Mouse (Mus musculus) liver, embryonic 16.5 days (tissue): ENCODE measurements at regions not wholly inside any gene's neighbourhood (a gene's known extent, or its start where the extent isn't known, plus 50 kb on each side); places are given as distances from the start of the nearest gene placed in this dataset.

Experiments used
- ATAC-seq: fragments of 200-750 bp; cut with Nextera tagmentation; 2 replicates; pipeline ENCODE4 v1.8.0; 2017; ENCODE audit warnings: low read depth, mild to moderate bottlenecking, moderate number of reproducible peaks, moderate library complexity
- H3K27ac ChIP-seq: fragments of 300-500 bp; sonication (generic); 2 replicates; pipeline ENCODE4 v1.5.1; 2014; ENCODE audit warnings: mild to moderate bottlenecking, low read length
- H3K27me3 ChIP-seq: fragments of 300-500 bp; sonication (generic); 2 replicates; pipeline ENCODE4 v1.6.1; 2014; ENCODE audit warnings: low read depth, low read length, mixed read lengths; ENCODE audit not compliant: control insufficient read depth, insufficient read depth
- H3K36me3 ChIP-seq: fragments of 300-500 bp; sonication (generic); 2 replicates; pipeline ENCODE4 v1.6.1; 2014; ENCODE audit warnings: mild to moderate bottlenecking; ENCODE audit not compliant: control insufficient read depth, insufficient read depth
- H3K4me1 ChIP-seq: fragments of 300-500 bp; sonication (generic); 2 replicates; pipeline ENCODE4 v1.6.1; 2014; ENCODE audit warnings: low read depth, low read length, mixed read lengths; ENCODE audit not compliant: control insufficient read depth
- H3K4me2 ChIP-seq: fragments of 300-500 bp; sonication (generic); 2 replicates; pipeline ENCODE4 v1.6.1; 2014; ENCODE audit warnings: low read depth, low read length, mixed read lengths
- H3K4me3 ChIP-seq: fragments of 300-500 bp; sonication (generic); 2 replicates; pipeline ENCODE4 v1.5.1; 2014; ENCODE audit warnings: low read depth, mild to moderate bottlenecking, low read length
- H3K9ac ChIP-seq: fragments of 300-500 bp; sonication (generic); 2 replicates; pipeline ENCODE4 v1.6.1; 2014; ENCODE audit warnings: low read depth, low read length
- H3K9me3 ChIP-seq: fragments of 300-500 bp; sonication (generic); replicated peaks from 2 replicates; pipeline ENCODE4 v1.6.1; 2016; ENCODE audit warnings: low read length; ENCODE audit not compliant: control insufficient read depth
- WGBS: fragments of 180-500 bp; shearing (Covaris S2); extraction: QIAGEN DNeasy Blood & Tissue Kit; methylation state at CpG from one replicate; pipeline ENCODE4 v1.1.7; 2014; ENCODE audit not compliant: insufficient replicate concordance; 5-methylcytosine and 5-hydroxymethylcytosine counted together

DNA sequence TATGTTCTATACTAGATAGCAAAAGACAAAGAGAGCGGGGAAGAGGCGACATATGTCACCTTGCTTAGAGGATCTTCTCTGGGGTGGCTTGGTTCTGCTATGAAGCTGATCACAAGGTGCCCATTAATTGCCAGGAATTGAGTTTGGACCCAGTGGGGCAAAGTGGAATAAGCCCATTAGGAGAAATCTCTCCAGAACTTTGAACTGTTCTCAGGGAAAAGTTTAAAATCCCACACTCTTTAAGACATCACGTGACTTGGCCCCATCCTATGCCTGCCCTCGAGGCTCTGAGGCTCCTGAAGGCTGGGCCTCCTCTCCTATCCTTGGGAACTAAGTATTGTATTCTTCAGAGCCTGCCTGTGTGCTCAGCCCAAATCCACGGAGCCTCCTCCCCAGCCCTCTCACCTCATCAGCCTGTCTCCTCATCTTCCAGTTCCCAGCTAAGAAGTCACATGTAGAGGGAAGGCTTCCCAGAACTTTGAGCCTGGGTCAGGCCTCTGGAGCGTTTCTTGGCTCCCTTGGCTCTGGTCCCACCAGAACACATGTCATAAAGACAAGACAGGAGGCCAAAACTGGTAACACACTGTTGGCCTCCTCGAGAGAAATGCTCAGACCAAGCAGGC is 151.5 kb upstream of the Habp2 start:
- Histone ChIP-seq H3K4me3 (no peak overlapping the region), H3K9ac (no peak overlapping the region), H3K27ac (no peak overlapping the region), H3K4me1 (no peaks in the 10 kb centered on the region), H3K27me3 (no peaks in the 10 kb centered on the region; the same call in 1 of the 2 replicates), H3K9me3 (no peaks in the 10 kb centered on the region), H3K36me3 (no peaks in the 10 kb centered on the region), H3K4me2 (no peak overlapping the region)
- ATAC-seq = no peak
- WGBS = 48% methylated on average over 7 of the region's 7 CpGs

DNA sequence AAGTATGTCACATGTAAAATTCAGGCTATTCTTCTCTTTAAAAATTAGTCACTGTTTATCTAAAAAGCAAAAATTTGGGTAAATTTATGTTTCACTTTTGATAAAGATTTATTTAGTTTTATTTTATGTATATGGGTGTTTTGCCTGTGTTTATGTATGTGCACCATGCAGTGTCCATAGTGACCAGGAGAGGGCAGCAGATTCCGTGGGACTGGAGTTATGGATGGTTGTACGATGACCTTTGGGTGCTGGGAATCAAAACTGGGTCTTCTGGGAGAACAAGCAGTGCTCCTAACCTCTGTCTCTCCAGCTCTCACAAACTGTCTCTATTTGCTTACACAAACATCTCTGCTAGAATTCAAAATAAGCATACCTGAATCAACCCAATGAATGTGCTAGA is 146.4 kb upstream of the Habp2 start:
- ATAC-seq = no peak
- 53% methylated on average over 2 of the region's 2 CpGs for WGBS

DNA sequence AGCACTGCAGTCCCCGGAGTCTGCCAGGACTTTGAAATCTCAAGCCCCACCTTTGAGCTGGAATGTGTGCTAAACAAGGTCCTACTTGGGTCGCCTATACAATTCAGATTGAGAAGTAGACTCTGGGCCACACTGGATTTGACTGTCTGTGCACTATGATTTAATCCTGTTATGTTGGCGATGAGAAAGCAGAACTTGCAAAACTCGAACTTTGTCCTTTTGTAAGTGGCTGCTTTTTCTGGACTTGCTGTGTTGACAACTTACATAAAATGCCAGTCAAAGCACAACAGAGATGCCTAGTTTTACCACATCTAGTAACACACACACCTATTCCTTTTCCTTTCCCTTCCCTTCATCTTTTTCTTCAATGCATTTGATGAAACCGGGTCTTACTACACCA is 142.7 kb upstream of the Habp2 start:
- H3K9me3 ChIP-seq = 0 out of 2 replicates have a peak, but pooled peaks cover 3% of the 10 kb centered on the region
- WGBS = 52% methylated on average over 5 of the region's 5 CpGs
- no peak overlapping the region for H3K27ac ChIP-seq

More for the DNA sequence above, 146.4 kb upstream of the Habp2 start:
- H3K27ac ChIP-seq = no peak overlapping the region
- H3K4me2 ChIP-seq = no peak overlapping the region
- no peaks in the 10 kb centered on the region for H3K36me3 ChIP-seq
- no peaks in the 10 kb centered on the region for H3K4me1 ChIP-seq
- no peak overlapping the region for H3K9ac ChIP-seq
- H3K27me3 ChIP-seq = no peaks in the 10 kb centered on the region
- 0 out of 2 replicates have a peak, but pooled peaks cover 3% of the 10 kb centered on the region for H3K9me3 ChIP-seq
- no peak overlapping the region for H3K4me3 ChIP-seq

DNA sequence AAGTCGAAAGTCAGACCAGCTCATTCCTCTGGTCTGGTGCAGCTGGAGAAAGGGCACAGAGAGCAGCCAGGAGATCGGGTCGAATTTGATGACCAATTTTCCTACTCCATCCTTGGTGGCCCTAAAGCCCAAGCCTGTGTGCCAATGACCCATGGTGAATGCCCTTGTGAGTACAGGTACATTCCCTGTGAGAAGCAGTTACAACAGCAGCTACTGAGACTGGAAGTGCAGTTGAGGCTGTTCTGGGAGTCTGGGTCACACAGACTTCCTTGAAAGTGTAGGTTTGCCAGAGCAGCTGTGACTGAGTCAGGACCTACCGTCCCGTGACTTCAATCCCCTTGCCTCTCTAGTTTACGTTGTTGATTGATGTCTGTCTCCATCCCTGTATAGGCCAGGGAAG is 129.8 kb upstream of the Habp2 start:
- H3K27me3 ChIP-seq = no peaks in the 10 kb centered on the region
- no peaks in the 10 kb centered on the region for H3K36me3 ChIP-seq
- 69% methylated on average over 6 of the region's 6 CpGs for WGBS
- H3K9ac ChIP-seq = no peak overlapping the region
- H3K4me3 ChIP-seq = no peak overlapping the region
- no peak overlapping the region for H3K27ac ChIP-seq
- H3K4me1 ChIP-seq = no peaks in the 10 kb centered on the region
- H3K4me2 ChIP-seq = no peak overlapping the region
- no peak for ATAC-seq
- H3K9me3 ChIP-seq = no peaks in the 10 kb centered on the region

More for the DNA sequence above, 142.7 kb upstream of the Habp2 start:
- Histone ChIP-seq H3K36me3 (no peaks in the 10 kb centered on the region), H3K4me3 (no peak overlapping the region), H3K9ac (no peak overlapping the region), H3K4me1 (no peaks in the 10 kb centered on the region), H3K27me3 (no peaks in the 10 kb centered on the region), H3K4me2 (no peak overlapping the region)
- ATAC-seq = no peak

DNA sequence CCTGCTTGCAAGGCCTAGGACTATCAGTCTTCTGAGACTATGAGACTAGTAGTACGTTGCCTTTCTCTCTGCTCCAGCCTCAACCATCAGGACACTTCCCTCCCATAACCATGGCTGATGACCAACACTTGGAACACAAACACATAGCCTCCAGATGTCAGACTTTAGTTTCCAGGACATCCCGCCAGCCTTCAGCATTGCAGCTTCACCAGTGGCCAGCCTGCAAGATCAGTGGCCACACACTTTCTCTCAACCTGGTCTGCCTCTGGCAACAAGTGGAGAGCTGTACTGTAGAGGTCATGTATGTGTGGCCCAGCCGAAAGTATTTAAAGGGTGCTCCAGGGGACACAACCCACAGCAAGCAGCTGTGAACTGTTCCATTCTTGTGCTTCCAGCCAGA is 124.8 kb upstream of the Habp2 start:
- no peaks in the 10 kb centered on the region for H3K9me3 ChIP-seq
- no peak overlapping the region for H3K27ac ChIP-seq
- no peaks in the 10 kb centered on the region for H3K4me1 ChIP-seq
- H3K4me3 ChIP-seq = no peak overlapping the region
- H3K4me2 ChIP-seq = no peak overlapping the region
- no peaks in the 10 kb centered on the region for H3K36me3 ChIP-seq
- no peaks in the 10 kb centered on the region for H3K27me3 ChIP-seq
- H3K9ac ChIP-seq = no peak overlapping the region
- ATAC-seq = no peak
- 54% methylated on average over 3 of the region's 3 CpGs for WGBS

DNA sequence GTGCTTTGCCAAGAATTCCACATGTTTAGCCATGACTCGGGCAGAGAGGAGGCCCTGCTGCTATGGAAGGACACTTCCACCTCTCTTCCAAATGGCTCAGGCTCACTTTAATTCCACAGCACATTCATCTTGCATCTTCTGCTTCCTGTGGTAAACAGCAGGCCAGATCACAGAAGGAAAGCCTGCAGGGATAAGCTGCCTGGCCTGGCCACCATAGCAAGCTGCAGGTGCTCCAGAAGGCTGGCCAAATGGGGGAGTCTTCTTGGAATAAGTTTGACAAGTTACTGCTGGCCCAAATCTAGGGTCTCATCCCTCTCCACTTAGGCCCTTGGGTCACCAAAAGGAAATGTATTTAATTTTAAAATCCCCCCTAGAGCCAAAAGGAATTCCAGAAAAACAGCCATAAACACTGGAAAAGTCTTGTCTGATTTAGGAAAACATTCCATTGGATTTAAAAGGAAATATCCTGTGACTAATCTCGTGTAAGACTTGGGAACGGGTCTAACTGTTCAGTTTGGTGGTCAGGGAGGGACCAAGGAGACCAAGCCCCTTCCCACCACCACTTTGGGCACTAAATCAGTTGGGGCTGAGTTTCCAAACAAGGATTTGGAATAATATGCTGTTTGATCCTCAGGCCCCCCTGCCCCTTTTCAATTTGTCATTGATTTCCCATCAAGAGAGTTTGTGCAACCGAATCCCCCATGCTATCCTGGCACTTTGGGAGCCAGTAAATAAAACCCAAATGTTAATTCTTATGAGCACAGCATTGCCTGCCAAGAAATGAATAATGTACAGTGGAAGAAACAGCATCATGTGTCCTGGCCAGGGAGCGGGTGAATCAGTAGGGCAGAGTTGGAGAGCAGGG is 117.6 kb upstream of the Habp2 start:
- no peak overlapping the region for H3K4me2 ChIP-seq
- no peaks in the 10 kb centered on the region for H3K4me1 ChIP-seq
- no peak overlapping the region for H3K4me3 ChIP-seq
- ATAC-seq = no peak
- WGBS = 43% methylated on average over 5 of the region's 5 CpGs
- H3K27ac ChIP-seq = no peak overlapping the region
- H3K27me3 ChIP-seq = no peaks in the 10 kb centered on the region
- H3K36me3 ChIP-seq = no peaks in the 10 kb centered on the region
- no peaks in the 10 kb centered on the region for H3K9me3 ChIP-seq
- no peak overlapping the region for H3K9ac ChIP-seq

DNA sequence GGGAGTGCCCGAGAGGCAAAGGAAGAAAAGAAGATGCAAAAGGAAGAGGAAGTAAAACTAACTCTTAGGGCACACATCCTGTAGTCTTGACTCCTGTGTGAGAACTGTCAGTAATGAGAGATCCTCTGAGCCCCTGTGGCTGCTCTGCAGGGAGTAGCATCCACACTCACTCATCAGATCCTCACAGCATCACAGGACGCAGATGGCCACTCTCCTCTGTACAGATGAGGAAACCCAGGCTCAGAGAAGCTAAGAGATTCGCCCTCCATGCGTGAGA is 117.0 kb upstream of the Habp2 start:
- Histone ChIP-seq H3K9ac (no peak overlapping the region), H3K4me1 (no peaks in the 10 kb centered on the region), H3K27me3 (no peaks in the 10 kb centered on the region), H3K27ac (no peak overlapping the region), H3K36me3 (no peaks in the 10 kb centered on the region), H3K4me2 (no peak overlapping the region), H3K9me3 (no peaks in the 10 kb centered on the region), H3K4me3 (no peak overlapping the region)
- WGBS = 49% methylated on average over 4 of the region's 4 CpGs
- no peak for ATAC-seq

DNA sequence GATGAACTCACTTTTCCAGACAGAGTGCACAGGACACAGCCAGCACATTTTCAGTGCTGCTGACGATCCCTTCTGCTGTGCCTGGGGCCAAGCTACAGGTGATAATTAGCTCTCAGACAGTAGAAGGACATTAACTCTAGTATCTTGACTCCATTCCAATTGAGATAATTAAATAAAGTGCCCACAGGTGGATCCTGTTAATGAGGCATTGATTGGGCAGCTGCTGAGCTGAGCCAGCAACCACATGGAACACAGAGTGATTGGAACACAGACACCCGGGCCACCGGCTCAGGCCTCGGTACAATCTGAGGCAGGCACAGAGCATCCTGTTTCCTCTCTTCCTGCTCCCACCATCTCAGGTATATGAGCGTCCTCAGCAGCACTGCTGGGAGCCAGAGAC is 114.5 kb upstream of the Habp2 start:
- Histone ChIP-seq H3K27me3 (no peaks in the 10 kb centered on the region), H3K9me3 (no peaks in the 10 kb centered on the region), H3K27ac (no peak overlapping the region), H3K4me1 (no peaks in the 10 kb centered on the region), H3K9ac (no peak overlapping the region), H3K4me2 (no peak overlapping the region), H3K4me3 (no peak overlapping the region), H3K36me3 (no peaks in the 10 kb centered on the region)
- no peak for ATAC-seq
- WGBS = 31% methylated on average over 5 of the region's 5 CpGs

DNA sequence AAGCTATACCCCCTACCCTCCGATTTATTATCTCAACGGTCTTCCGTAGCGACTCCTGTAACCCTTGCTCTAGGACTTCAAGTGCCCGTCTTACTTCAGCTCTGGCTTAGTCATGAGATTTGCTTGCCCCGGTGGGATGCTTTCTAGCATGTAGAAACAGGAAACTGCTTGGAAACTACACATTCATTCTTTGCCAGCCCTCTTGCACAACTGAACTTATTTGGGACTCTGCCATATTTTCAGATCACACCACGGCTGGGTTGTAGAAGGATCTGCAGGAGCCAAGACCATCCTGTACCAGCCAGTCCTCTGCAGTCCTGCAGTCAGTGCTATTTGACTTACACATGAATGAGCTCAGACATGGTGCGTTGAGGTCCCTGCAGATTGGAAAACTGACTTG is 110.9 kb upstream of the Habp2 start:
- no peaks in the 10 kb centered on the region for H3K4me1 ChIP-seq
- H3K4me3 ChIP-seq = no peak overlapping the region
- H3K9me3 ChIP-seq = no peaks in the 10 kb centered on the region
- ATAC-seq = no peak
- WGBS = 67% methylated on average over 8 of the region's 8 CpGs
- H3K9ac ChIP-seq = no peak overlapping the region
- H3K4me2 ChIP-seq = no peak overlapping the region
- H3K27me3 ChIP-seq = no peaks in the 10 kb centered on the region
- H3K27ac ChIP-seq = no peak overlapping the region
- H3K36me3 ChIP-seq = no peaks in the 10 kb centered on the region
